Mouse (Mus musculus): ENCODE measurements around the gene A630001G21Rik. TPM values are rescaled to one million over a fixed set of nuclear protein-coding genes. Genes with fewer than 3 reads are reported as not detected.

Gene A630001G21Rik
- polyA plus RNA-seq, 1 experiment from 2014 or later, result 1.1 TPM

GRCm38 (mm10) chr1:85742916-85743505, 35.4 kb downstream of the A630001G21Rik start:
- Histone ChIP-seq H3K27ac (0 out of 2 replicates have a peak overlapping the region, but pooled peaks have one; percentile 1), H3K9ac (no peak overlapping the region), H3K4me2 (replicated peaks) (no peak overlapping the region), H3K27me3 (replicated peaks) (no peaks in the 10 kb centered on the region), H3K36me3 (no peaks in the 10 kb centered on the region), H3K4me3 (replicated peaks) (no peak overlapping the region), H3K4me1 (replicated peaks) (no peaks in the 10 kb centered on the region), H3K9me3 (no peaks in the 10 kb centered on the region)
- 25% methylated on average over 2 of the region's 2 CpGs for WGBS
- no peak for ATAC-seq

DNA sequence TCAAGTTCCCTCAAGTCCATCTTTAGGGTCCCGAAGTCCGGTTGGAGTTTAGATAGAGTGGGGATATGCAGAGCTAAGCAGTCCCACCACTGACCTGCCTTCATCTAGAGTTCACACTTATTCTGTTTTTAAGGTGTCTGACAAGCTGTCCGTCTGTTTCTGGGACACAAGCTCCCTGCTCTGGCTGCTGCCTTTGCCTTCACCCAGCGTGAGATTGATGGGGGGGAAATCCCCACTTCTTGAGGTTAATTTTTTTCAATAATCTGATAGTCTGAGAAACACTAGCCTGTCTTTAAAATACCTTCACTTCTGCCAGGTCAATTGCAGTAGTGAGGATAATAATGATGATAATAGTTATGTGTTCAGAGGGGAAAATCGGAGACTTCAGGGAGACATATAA, 36.1 kb downstream of the A630001G21Rik start:
- Histone ChIP-seq H3K9ac (no peak overlapping the region), H3K9me3 (no peaks in the 10 kb centered on the region), H3K36me3 (no peaks in the 10 kb centered on the region), H3K4me2 (replicated peaks) (no peak overlapping the region), H3K4me1 (replicated peaks) (no peaks in the 10 kb centered on the region), H3K27ac (no peak overlapping the region), H3K27me3 (replicated peaks) (no peaks in the 10 kb centered on the region), H3K4me3 (replicated peaks) (no peak overlapping the region)
- ATAC-seq, result no peak
- 69% methylated on average over 5 of the region's 5 CpGs for WGBS

GRCm38 (mm10) chr1:85740923-85741322, 37.5 kb downstream of the A630001G21Rik start:
- no peaks in the 10 kb centered on the region for H3K9me3 ChIP-seq
- no peak overlapping the region for H3K4me2 ChIP-seq (replicated peaks)
- H3K27me3 ChIP-seq (replicated peaks), result no peaks in the 10 kb centered on the region
- no peak overlapping the region for H3K4me3 ChIP-seq (replicated peaks)
- no peaks in the 10 kb centered on the region for H3K4me1 ChIP-seq (replicated peaks)
- no peak overlapping the region for H3K9ac ChIP-seq
- H3K27ac ChIP-seq, result no peak overlapping the region
- ATAC-seq, result no peak
- H3K36me3 ChIP-seq, result no peaks in the 10 kb centered on the region
- WGBS, result 72% methylated on average over 6 of the region's 6 CpGs

- H3K36me3 ChIP-seq, result no peaks in the 10 kb centered on the region
- no peaks in the 10 kb centered on the region for H3K9me3 ChIP-seq
- ATAC-seq, result no peak
- H3K4me2 ChIP-seq (replicated peaks), result no peak overlapping the region
- H3K9ac ChIP-seq, result no peak overlapping the region
- H3K27ac ChIP-seq, result no peak overlapping the region
- no peaks in the 10 kb centered on the region for H3K4me1 ChIP-seq (replicated peaks)
- no peak overlapping the region for H3K4me3 ChIP-seq (replicated peaks)
- no peaks in the 10 kb centered on the region for H3K27me3 ChIP-seq (replicated peaks)
These were observed 38.6 kb downstream of the A630001G21Rik start for GRCm38 (mm10) chr1:85739819-85740218.

DNA sequence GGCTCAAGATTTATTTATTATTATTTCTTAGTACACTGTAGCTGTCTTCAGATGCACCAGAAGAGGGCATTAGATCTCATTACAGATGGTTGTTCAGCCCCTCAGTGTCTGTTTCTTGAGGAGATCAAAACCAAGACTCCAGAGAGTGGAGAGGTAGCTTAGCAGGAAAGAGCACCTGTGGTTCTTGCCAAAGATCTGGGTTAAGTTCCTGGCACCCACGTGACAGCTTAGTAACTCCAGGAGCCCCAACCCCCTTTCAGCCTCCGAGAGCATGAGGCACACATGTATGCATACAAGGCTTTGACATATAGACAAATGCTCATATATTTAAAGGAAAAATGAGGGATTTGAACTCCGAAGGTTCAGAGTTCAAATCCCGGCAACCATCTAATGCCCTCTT, 39.4 kb downstream of the A630001G21Rik start:
- no peaks in the 10 kb centered on the region for H3K27me3 ChIP-seq (replicated peaks)
- H3K4me3 ChIP-seq (replicated peaks), result no peak overlapping the region
- no peak overlapping the region for H3K27ac ChIP-seq
- WGBS, result 92% methylated on average over 4 of the region's 4 CpGs
- no peaks in the 10 kb centered on the region for H3K4me1 ChIP-seq (replicated peaks)
- no peak overlapping the region for H3K4me2 ChIP-seq (replicated peaks)
- no peaks in the 10 kb centered on the region for H3K9me3 ChIP-seq
- H3K9ac ChIP-seq, result no peak overlapping the region
- no peaks in the 10 kb centered on the region for H3K36me3 ChIP-seq
- no peak for ATAC-seq

DNA sequence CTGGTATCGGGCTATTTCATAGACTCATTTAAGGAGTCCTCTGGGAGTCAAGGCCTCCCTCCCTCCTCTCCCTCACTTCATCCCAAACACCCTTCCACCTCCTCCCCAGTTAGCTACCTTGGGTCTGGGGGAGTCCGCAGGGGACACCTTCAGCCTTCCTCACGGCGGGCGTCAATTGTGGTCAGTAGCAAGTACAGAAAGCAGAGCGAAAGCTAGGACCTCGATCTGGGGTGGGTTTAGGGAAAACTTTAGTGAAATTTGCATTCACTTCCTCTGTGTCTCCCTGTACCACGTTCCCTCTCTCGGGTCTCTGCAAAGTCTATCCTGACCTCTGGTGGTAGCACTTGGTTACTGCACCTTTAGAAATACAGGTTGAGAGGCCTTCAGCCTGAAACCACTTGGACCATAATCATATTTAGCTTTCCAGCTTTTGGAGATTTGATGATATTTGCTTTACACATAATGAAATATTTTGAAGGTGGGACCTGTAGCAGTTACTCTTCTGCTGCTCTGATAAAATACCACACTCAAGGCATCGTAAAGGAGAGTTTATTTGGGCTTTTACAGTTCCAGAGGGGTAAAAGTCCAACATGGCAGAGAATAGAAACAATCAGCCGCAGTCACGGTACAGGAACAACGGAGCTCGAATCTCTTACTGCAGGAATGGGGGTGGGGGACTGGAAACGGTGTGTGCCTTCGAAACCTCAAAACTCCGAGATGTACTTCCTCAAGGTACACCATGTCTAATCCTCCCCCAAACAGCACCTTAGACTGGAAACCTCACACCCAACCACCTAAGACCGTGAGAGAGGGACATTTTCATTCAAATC, 41.9 kb downstream of the A630001G21Rik start:
- WGBS, result 30% methylated on average over 18 of the region's 18 CpGs
- Histone ChIP-seq H3K36me3 (no peaks in the 10 kb centered on the region), H3K27ac (no peak overlapping the region), H3K9ac (0 out of 2 replicates have a peak overlapping the region, but pooled peaks have one; percentile 33), H3K4me3 (replicated peaks) (peak overlapping the region; percentile 28), H3K4me2 (replicated peaks) (peak overlapping the region; percentile 58), H3K4me1 (replicated peaks) (no peaks in the 10 kb centered on the region), H3K27me3 (replicated peaks) (no peaks in the 10 kb centered on the region), H3K9me3 (no peaks in the 10 kb centered on the region)
- ATAC-seq, result peak; percentile 84

DNA sequence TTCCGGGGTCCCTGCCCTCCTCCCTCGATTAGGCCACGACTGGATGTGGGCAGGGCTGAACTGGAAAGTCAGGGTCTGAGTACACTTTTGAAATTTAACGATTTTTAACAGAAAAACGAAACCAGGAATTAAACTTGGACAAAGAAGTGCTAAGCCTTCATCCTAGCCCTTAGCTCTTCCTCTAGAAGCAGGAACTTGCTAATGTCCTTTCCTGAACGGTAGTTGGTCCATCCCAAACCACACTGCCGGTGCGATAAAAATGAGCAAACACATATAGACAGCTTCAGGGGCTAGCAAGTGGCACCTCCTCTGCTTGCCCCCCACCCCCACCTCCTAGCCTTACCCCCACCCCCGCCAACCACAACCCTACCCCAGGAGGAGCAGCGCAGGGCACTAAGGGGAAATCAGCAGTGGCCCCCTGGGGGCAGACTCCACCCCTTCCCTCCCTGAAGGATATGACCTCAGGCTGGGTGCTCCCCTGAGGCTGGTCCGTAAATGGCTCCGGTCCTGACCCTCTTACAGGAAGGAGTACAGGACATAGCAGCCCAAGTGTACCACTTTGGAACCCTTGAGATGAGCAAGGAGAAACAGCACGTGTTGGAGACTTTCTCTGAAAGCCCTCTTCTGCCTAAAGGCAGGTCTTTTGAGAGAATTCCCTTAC, 42.9 kb downstream of the A630001G21Rik start:
- 68% methylated on average over 13 of the region's 13 CpGs for WGBS
- 0 out of 2 replicates have a peak, but pooled peaks have one; percentile 35 for ATAC-seq

DNA sequence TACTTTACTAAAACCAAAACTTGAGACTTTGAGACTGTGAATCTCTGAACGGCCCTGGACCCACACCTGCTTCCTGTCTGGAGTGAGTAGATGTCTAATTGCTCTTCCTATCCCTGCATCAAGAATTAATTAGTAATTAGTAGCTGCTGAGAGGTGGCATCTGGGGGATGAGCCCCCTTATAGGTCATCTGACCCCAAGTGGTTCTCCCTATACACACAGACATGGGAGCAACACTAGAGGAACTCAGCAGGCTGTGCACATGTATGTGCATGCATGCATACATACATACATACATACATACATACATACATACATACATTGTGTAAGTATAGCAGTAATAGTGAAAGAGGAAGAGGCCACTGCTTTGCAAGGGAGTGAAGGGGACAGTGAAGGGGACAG, 43.9 kb downstream of the A630001G21Rik start:
- H3K9ac ChIP-seq, result no peak overlapping the region
- no peaks in the 10 kb centered on the region for H3K36me3 ChIP-seq
- no peak overlapping the region for H3K27ac ChIP-seq
- no peaks in the 10 kb centered on the region for H3K4me1 ChIP-seq (replicated peaks)
- ATAC-seq, result no peak
- no peak overlapping the region for H3K4me3 ChIP-seq (replicated peaks)
- H3K9me3 ChIP-seq, result no peaks in the 10 kb centered on the region
- no peaks in the 10 kb centered on the region for H3K27me3 ChIP-seq (replicated peaks)
- 74% methylated on average over 1 of the region's 1 CpGs for WGBS
- H3K4me2 ChIP-seq (replicated peaks), result no peak overlapping the region

More for the DNA sequence above, 42.9 kb downstream of the A630001G21Rik start:
- Histone ChIP-seq H3K9me3 (no peaks in the 10 kb centered on the region), H3K4me3 (replicated peaks) (no peak overlapping the region), H3K27me3 (replicated peaks) (no peaks in the 10 kb centered on the region), H3K4me2 (replicated peaks) (peak overlapping the region; percentile 58; the same call in 1 of the 2 replicates), H3K9ac (no peak overlapping the region), H3K27ac (no peak overlapping the region), H3K4me1 (replicated peaks) (no peaks in the 10 kb centered on the region), H3K36me3 (no peaks in the 10 kb centered on the region)

- H3K4me1 ChIP-seq (replicated peaks), result no peaks in the 10 kb centered on the region
- no peaks in the 10 kb centered on the region for H3K27me3 ChIP-seq (replicated peaks)
- no peaks in the 10 kb centered on the region for H3K9me3 ChIP-seq
- H3K36me3 ChIP-seq, result no peaks in the 10 kb centered on the region
- no peak overlapping the region for H3K4me3 ChIP-seq (replicated peaks)
- no peak overlapping the region for H3K27ac ChIP-seq
- no peak overlapping the region for H3K9ac ChIP-seq
- ATAC-seq, result no peak
- H3K4me2 ChIP-seq (replicated peaks), result no peak overlapping the region
- 85% methylated on average over 3 of the region's 3 CpGs for WGBS
These were observed 45.9 kb downstream of the A630001G21Rik start for GRCm38 (mm10) chr1:85732581-85732980.

GRCm38 (mm10) chr1:85730471-85730870, 48.0 kb downstream of the A630001G21Rik start:
- Histone ChIP-seq H3K4me1 (replicated peaks) (no peaks in the 10 kb centered on the region), H3K36me3 (no peaks in the 10 kb centered on the region), H3K27me3 (replicated peaks) (no peaks in the 10 kb centered on the region), H3K27ac (no peak overlapping the region), H3K9ac (no peak overlapping the region), H3K4me3 (replicated peaks) (no peak overlapping the region), H3K4me2 (replicated peaks) (no peak overlapping the region), H3K9me3 (no peaks in the 10 kb centered on the region)
- ATAC-seq, result no peak
- 80% methylated on average over 6 of the region's 6 CpGs for WGBS

DNA sequence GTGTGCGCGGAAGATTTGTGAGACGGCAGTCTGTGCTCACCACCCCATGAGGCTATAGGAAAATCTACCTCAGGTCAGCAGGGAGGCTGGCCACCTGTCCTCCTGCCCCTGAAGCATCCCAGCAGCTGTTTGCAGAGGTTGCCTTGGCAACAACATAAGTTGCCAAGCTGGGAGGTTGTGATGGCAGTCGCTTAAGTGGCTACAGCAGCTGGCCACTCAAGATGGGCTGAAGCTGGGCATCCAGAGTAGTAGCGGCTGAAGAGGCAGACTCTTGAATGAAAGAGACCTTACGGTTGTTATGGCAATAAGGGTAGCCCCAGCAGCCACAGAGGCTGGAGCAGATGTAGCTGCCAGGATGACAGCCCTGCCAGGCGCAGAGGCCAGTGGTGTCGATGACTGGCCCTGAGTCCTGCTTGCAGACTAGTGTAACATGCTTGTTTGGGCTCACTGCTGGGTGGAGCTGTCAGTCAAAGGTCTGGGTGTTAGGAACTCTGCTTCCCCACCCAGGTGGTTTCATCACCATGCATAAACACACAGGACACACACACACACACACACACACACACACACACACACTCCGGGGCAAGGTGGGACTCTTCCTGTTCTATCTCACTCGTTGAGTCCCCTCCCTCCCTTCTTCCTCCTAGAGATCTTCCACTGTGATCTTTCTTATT, 58.1 kb downstream of the A630001G21Rik start:
- no peaks in the 10 kb centered on the region for H3K9me3 ChIP-seq
- 68% methylated on average over 10 of the region's 10 CpGs for WGBS
- no peak for ATAC-seq
- H3K27ac ChIP-seq, result no peak overlapping the region
- no peak overlapping the region for H3K4me2 ChIP-seq (replicated peaks)
- no peaks in the 10 kb centered on the region for H3K4me1 ChIP-seq (replicated peaks)
- H3K9ac ChIP-seq, result no peak overlapping the region
- H3K36me3 ChIP-seq, result no peaks in the 10 kb centered on the region
- no peaks in the 10 kb centered on the region for H3K27me3 ChIP-seq (replicated peaks)
- H3K4me3 ChIP-seq (replicated peaks), result no peak overlapping the region

GRCm38 (mm10) chr1:85719049-85719448, 59.4 kb downstream of the A630001G21Rik start:
- no peak for ATAC-seq
- H3K27me3 ChIP-seq (replicated peaks), result no peaks in the 10 kb centered on the region
- no peaks in the 10 kb centered on the region for H3K9me3 ChIP-seq
- no peak overlapping the region for H3K27ac ChIP-seq
- no peaks in the 10 kb centered on the region for H3K4me1 ChIP-seq (replicated peaks)
- no peak overlapping the region for H3K9ac ChIP-seq
- 60% methylated on average over 4 of the region's 4 CpGs for WGBS
- H3K4me3 ChIP-seq (replicated peaks), result no peak overlapping the region
- H3K4me2 ChIP-seq (replicated peaks), result no peak overlapping the region
- H3K36me3 ChIP-seq, result no peaks in the 10 kb centered on the region
